Mouse (Mus musculus): ENCODE results near the gene Lactb. TPM values are rescaled to one million over a fixed set of nuclear protein-coding genes. Genes with fewer than 3 reads are reported as not detected.

Lactb gene
- polyA plus RNA-seq, 1 experiment from 2014 or later, result 11.2 TPM

DNA sequence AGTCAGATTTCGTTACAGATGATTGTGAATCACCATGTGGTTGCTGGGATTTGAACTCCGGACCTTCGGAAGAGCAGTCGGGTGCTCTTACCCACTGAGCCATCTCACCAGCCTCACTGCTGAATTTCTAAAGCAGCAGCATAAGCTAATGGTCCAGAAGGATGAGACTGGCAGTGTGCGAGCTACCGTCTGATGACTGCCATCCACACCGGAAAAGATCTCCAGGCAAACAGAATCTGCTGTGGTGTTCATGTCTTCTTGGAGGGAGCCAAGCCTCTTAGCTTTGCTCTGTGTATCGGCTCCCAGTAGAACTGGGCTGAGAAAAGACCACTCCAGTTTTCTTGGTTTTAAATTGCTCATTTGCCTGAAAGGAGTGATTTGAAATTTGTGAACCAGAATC is 24.4 kb upstream of the Lactb start:
- Histone ChIP-seq H3K4me3 (no peak overlapping the region), H3K4me2 (no peak overlapping the region), H3K9ac (no peak overlapping the region), H3K9me3 (no peaks in the 10 kb centered on the region), H3K27me3 (replicated peaks) (no peaks in the 10 kb centered on the region), H3K36me3 (replicated peaks) (no peaks in the 10 kb centered on the region), H3K4me1 (no peaks in the 10 kb centered on the region), H3K27ac (no peak overlapping the region)
- WGBS, result 89% methylated on average over 8 of the region's 8 CpGs
- ATAC-seq (replicated peaks), result no peak

DNA sequence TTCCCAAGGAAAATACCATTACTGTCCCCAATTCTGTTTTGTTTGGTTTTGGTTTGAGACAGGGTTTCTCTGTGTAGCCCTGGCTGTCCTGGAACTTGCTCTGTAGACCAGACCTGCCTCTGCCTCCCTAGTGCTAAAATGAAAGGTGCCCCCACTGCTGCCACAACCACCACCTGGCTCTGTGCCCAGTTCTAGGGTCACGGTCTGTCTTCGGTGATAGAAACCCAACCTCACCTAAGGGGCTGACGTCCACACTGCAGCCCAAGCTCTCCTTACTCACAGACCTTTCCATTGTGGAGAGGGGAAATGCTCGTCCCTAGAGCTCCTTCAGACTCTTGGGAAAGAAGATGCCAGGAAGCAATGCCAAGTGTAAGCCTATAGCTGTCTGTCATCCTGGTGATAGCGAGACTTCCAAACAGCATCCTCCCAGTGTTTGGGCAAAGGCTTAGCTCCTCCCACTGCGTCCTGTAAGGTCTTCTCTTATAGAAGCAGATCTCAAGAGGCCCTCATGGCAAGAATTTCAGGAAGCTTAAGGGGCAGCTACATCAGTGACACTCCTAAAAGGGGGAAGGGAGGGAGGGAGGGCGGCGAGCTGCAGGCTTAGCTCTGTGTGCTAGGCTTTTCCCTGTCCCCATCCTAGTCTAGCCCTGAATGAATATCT is 16.6 kb upstream of the Lactb start:
- 76% methylated on average over 8 of the region's 8 CpGs for WGBS
- no peak for ATAC-seq (replicated peaks)

DNA sequence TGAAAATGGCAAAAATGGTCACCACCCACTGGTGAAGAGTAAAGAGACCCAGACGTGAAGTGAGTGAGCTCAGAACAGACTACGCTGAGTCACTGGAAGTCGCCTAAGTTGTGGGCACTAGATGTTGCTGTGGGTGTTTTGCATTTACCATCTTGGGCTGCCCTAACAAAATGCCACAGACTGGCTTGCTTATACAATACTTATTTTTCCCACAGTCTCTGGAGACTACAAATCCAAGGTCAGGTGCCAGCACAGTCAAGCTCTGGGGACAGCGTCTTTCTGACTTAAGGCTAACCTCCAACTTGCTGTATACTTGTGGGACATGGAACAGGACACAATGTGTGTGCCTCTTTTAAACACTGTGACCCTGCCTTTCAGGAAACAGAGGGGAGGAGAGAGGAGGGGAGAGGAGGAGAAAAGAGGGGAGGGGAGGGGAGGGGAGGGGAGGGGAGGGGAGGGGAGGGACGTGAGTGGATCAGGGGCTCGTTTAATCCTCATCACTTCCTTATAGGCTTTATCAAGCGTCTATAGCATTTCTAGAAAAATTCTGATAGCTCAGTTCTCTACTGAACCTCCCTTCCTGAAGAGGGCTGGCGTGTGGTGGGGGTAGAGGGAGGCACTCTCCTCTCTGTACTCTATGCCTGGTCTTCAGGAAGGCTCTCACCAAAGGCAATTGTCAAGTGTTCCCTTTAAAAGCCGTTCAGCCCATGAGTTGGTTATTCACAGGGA is 15.9 kb upstream of the Lactb start:
- H3K9ac ChIP-seq, result no peak overlapping the region
- H3K4me1 ChIP-seq, result no peaks in the 10 kb centered on the region
- ATAC-seq (replicated peaks), result no peak
- no peaks in the 10 kb centered on the region for H3K9me3 ChIP-seq
- H3K27me3 ChIP-seq (replicated peaks), result no peaks in the 10 kb centered on the region
- H3K4me2 ChIP-seq, result no peak overlapping the region
- WGBS, result 58% methylated on average over 9 of the region's 9 CpGs
- H3K36me3 ChIP-seq (replicated peaks), result no peaks in the 10 kb centered on the region
- H3K27ac ChIP-seq, result no peak overlapping the region
- no peak overlapping the region for H3K4me3 ChIP-seq

More for the DNA sequence above, 16.6 kb upstream of the Lactb start:
- Histone ChIP-seq H3K4me3 (no peak overlapping the region), H3K4me2 (no peak overlapping the region), H3K36me3 (replicated peaks) (no peaks in the 10 kb centered on the region), H3K9ac (no peak overlapping the region), H3K9me3 (no peaks in the 10 kb centered on the region), H3K4me1 (no peaks in the 10 kb centered on the region), H3K27me3 (replicated peaks) (no peaks in the 10 kb centered on the region), H3K27ac (no peak overlapping the region)

DNA sequence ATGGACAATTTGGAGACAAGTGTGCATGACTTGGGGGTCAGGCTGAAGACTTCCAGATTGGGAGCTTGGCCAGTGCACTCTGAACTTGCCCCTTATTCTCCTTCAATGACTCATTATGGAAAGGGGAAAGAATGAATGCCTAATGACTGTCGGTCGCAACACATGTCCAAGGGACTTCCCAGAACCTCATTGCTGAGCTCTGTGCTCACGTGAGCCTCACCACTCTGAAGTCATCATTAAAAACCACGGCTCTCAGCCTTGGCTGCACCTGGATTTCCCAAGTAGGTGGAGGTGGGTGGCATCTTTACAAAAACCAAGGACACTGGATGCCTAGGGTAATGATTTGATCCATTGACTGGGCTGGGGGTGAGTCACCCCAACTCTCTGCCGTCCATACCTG is 14.8 kb upstream of the Lactb start:
- Histone ChIP-seq H3K4me3 (no peak overlapping the region), H3K36me3 (replicated peaks) (no peaks in the 10 kb centered on the region), H3K9me3 (no peaks in the 10 kb centered on the region), H3K4me2 (no peak overlapping the region), H3K27me3 (replicated peaks) (no peaks in the 10 kb centered on the region), H3K27ac (no peak overlapping the region), H3K4me1 (no peaks in the 10 kb centered on the region), H3K9ac (no peak overlapping the region)
- no peak for ATAC-seq (replicated peaks)
- WGBS, result 86% methylated on average over 5 of the region's 5 CpGs

DNA sequence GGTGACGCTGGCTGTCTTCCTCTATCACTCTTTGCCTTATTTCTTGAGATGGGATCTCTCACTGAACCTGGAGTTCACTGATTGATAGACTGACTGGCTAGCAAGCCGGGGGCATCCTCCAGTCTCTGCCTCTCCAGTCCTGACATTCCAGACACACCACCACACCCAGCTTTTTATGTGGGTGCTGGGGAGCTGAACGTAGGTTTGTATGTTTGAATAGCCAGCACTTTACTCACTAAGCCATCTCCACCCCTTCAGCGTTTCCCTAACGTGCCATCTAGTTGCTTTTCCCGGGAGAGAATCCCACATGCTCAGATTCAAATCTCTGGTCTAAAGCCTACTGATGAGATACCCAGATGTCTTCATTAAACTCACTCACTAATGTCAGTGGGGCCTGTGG is 14.3 kb upstream of the Lactb start:
- Histone ChIP-seq H3K4me3 (no peak overlapping the region), H3K4me1 (no peaks in the 10 kb centered on the region), H3K4me2 (no peak overlapping the region), H3K27ac (no peak overlapping the region), H3K27me3 (replicated peaks) (no peaks in the 10 kb centered on the region), H3K9ac (no peak overlapping the region), H3K36me3 (replicated peaks) (no peaks in the 10 kb centered on the region), H3K9me3 (no peaks in the 10 kb centered on the region)
- 79% methylated on average over 6 of the region's 6 CpGs for WGBS
- ATAC-seq (replicated peaks), result no peak

DNA sequence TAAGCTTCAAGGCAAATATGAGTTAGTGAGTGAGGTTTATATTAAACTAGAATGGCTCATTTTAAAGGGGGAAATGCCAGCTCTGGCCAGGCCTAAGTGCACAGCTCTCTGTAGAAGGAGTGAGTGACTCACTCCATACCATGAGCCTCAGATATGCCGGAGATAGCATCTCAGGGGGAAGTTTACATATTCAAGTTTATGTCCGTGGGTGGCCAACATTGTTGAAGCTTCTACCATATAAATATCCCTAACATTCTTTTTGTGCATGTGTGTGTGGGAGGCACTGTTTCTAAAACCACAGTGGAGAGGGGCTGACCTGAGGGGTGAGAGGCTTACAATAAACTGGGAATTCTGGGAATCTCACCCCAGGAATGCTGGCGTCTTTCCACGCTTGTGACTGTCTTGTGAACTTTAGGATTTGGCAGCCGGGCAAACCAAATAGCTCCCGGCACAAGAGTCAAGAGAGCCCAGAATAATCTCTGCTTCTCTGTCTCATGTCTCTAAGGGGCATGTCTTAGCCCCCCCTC is 13.7 kb upstream of the Lactb start:
- 59% methylated on average over 6 of the region's 6 CpGs for WGBS
- Histone ChIP-seq H3K36me3 (replicated peaks) (no peaks in the 10 kb centered on the region), H3K9me3 (no peaks in the 10 kb centered on the region), H3K27me3 (replicated peaks) (no peaks in the 10 kb centered on the region), H3K4me2 (no peak overlapping the region), H3K9ac (no peak overlapping the region), H3K27ac (no peak overlapping the region), H3K4me1 (no peaks in the 10 kb centered on the region), H3K4me3 (no peak overlapping the region)
- no peak for ATAC-seq (replicated peaks)

DNA sequence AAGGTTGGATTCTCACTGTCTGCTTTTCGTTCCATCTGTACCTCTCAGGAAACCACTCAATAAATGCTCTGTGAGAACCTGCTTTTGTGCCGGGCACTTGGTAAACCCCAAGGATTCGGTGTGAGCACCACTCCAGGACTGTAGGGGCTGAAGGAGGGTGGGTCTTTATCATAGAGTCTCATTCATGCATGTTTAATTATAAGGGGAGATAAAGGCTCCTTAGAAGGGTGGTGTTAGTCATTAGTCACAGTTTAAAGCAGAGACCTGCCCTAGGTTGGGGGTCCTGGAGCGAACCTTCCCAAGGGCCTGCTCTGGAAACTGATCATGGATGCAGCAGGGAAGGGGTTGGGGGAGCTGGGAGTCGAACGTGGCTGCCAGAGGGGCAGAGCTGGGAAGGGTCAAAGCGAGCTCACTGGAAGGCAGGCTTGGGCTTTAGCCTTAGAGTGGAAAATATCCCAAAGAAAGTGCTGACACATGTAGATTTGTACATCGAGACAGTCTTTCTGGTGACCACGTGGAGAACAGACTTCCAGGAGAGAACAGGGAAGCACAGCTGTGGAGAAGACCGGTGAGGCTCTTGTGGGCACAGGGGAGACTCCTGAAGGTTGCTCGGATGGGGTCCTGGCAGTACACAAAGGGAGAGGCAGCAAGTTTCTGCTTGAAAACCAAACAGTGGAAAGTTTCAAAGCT is 13.1 kb upstream of the Lactb start:
- no peaks in the 10 kb centered on the region for H3K27me3 ChIP-seq (replicated peaks)
- H3K9me3 ChIP-seq, result no peaks in the 10 kb centered on the region
- no peak overlapping the region for H3K4me2 ChIP-seq
- 58% methylated on average over 11 of the region's 11 CpGs for WGBS
- ATAC-seq (replicated peaks), result no peak
- no peak overlapping the region for H3K9ac ChIP-seq
- no peaks in the 10 kb centered on the region for H3K4me1 ChIP-seq
- H3K4me3 ChIP-seq, result no peak overlapping the region
- no peak overlapping the region for H3K27ac ChIP-seq
- no peaks in the 10 kb centered on the region for H3K36me3 ChIP-seq (replicated peaks)

DNA sequence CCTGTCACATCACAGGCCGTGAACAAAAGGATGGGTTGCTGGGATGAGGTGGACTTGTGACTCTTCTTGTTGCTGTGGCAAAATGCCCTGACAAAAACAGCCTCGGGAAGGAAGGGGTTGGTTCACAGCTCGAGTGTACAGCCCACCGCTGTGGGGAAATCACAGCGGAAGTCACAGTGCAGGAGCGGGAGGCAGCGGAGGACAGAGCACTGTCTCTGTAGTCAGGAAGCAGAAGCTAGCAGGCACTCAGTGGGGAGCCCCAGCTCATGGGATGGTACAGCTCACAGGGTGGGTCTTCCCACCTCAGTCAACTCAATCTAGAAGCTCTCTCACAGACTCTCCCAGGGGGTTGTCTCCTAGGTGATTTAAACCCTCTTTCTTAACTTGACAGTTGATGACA is 10.1 kb upstream of the Lactb start:
- Histone ChIP-seq H3K27me3 (replicated peaks) (no peaks in the 10 kb centered on the region), H3K4me1 (no peaks in the 10 kb centered on the region), H3K27ac (no peak overlapping the region), H3K4me2 (no peak overlapping the region), H3K36me3 (replicated peaks) (no peaks in the 10 kb centered on the region), H3K9me3 (no peaks in the 10 kb centered on the region), H3K9ac (no peak overlapping the region), H3K4me3 (no peak overlapping the region)
- ATAC-seq (replicated peaks), result no peak
- 76% methylated on average over 7 of the region's 7 CpGs for WGBS

DNA sequence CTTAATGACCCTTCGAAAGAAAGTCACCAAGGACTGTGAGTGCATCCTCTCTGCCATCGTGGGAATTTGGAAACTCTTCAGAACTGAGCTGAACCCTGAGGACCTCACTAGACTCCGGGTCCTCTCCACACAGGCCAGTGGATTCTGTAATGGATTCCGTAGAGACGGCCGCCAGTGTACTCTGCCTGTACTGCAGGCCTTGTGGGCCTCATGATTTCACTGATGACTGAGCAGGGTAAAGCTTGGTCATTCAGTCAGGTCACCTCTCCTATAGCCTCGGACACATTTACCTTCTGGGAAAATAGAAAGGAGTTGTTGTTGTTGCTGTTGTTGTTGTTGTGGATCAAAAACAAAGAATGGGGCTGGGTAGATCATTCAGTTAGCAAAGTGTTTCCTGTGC is 6.8 kb upstream of the Lactb start:
- no peaks in the 10 kb centered on the region for H3K9me3 ChIP-seq
- H3K4me2 ChIP-seq, result no peak overlapping the region
- no peak overlapping the region for H3K27ac ChIP-seq
- no peak overlapping the region for H3K4me3 ChIP-seq
- 80% methylated on average over 7 of the region's 7 CpGs for WGBS
- H3K9ac ChIP-seq, result no peak overlapping the region
- no peaks in the 10 kb centered on the region for H3K36me3 ChIP-seq (replicated peaks)
- no peak for ATAC-seq (replicated peaks)
- no peaks in the 10 kb centered on the region for H3K4me1 ChIP-seq
- no peaks in the 10 kb centered on the region for H3K27me3 ChIP-seq (replicated peaks)

DNA sequence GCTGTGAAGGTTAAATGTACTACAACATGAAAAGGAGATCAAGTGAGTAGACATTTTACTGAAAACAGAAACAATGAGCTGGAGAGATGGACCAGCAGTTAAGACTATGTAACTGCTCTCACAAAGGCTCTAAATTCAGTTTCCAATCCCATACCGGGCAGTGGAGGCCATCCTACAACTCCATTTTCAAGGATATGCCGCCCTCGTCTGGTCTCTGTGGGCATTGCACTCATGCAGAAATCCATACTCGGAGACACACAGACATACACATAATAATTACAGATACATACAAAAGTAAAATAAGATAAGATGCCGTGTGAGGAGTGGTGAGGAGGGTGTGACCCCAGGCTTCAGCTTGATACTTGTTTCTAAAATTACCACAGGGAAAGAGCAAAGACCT is 5.2 kb upstream of the Lactb start:
- WGBS, result 10% methylated on average over 5 of the region's 5 CpGs
- no peak overlapping the region for H3K4me3 ChIP-seq
- H3K4me1 ChIP-seq, result peaks cover 4% of the 10 kb centered on the region; the same call in 1 of the 2 replicates
- ATAC-seq (replicated peaks), result no peak
- no peak overlapping the region for H3K4me2 ChIP-seq
- no peak overlapping the region for H3K27ac ChIP-seq
- H3K9ac ChIP-seq, result no peak overlapping the region
- H3K9me3 ChIP-seq, result no peaks in the 10 kb centered on the region
- H3K36me3 ChIP-seq (replicated peaks), result no peaks in the 10 kb centered on the region
- H3K27me3 ChIP-seq (replicated peaks), result no peaks in the 10 kb centered on the region

DNA sequence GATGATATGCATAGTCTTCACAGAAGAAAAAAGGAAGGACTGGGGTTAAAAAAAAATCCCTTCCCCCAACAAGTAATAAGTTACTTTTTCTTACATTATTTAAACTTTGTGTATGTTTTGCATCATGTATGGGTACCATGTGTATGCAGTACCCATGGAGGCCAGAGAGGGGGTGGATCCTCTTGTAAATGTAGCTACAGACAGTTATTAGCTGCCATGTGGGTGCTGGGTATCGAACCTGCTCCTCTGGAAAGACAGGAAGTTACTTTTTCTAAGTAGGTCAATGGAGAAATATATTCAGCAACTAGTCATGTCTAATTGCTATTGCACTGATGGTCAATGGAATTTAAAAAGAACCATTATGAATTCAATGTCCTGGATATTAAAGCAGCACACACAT is 3.2 kb upstream of the Lactb start:
- Histone ChIP-seq H3K27ac (no peak overlapping the region), H3K9me3 (no peaks in the 10 kb centered on the region), H3K4me1 (peaks cover 14% of the 10 kb centered on the region), H3K36me3 (replicated peaks) (no peaks in the 10 kb centered on the region), H3K9ac (no peak overlapping the region), H3K4me2 (no peak overlapping the region), H3K4me3 (no peak overlapping the region), H3K27me3 (replicated peaks) (no peaks in the 10 kb centered on the region)
- WGBS, result 85% methylated on average over 1 of the region's 1 CpGs
- no peak for ATAC-seq (replicated peaks)

DNA sequence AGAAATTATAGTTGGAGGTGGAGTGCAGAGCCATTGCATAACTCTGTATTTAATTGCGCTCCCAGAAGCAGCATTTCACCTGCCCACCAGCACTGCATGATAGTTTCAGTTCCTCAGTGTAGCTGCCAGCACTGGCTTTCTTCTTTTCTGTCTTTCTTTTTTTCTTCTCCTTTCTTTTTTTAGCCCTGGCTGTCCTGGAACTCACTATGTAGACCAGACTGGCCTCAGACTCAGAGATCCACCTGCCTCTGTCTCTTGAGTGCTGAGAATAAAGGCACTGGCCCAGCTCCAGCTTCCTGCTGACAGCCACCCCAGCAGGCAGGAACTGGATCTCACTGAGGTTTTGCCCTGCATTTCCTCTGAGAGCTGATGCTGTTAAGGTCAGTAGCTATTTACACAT is 2.7 kb upstream of the Lactb start:
- no peak overlapping the region for H3K9ac ChIP-seq
- no peak overlapping the region for H3K4me2 ChIP-seq
- ATAC-seq (replicated peaks), result no peak
- H3K4me3 ChIP-seq, result no peak overlapping the region
- peaks cover 14% of the 10 kb centered on the region for H3K4me1 ChIP-seq
- 100% methylated on average over 1 of the region's 1 CpGs for WGBS
- no peaks in the 10 kb centered on the region for H3K36me3 ChIP-seq (replicated peaks)
- H3K9me3 ChIP-seq, result no peaks in the 10 kb centered on the region
- no peaks in the 10 kb centered on the region for H3K27me3 ChIP-seq (replicated peaks)
- H3K27ac ChIP-seq, result no peak overlapping the region

All from midbrain, embryonic 15.5 days (tissue).